Mouse (Mus musculus) neural tube, embryonic 12.5 days (tissue): ENCODE results near the gene Mrvi1. TPM values are rescaled to one million over a fixed set of nuclear protein-coding genes. Genes with fewer than 3 reads are reported as not detected.

Experiments
- ATAC-seq: fragments of 200-750 bp; cut with Nextera tagmentation; 2 replicates; pipeline ENCODE4 v1.8.0; 2017; ENCODE audit warnings: low read depth, mild to moderate bottlenecking, moderate TSS enrichment, moderate library complexity; ENCODE audit not compliant: low FRiP score
- H3K27ac ChIP-seq: fragments of 300-500 bp; sonication (generic); 2 replicates; pipeline ENCODE4 v1.5.1; 2016
- H3K27me3 ChIP-seq: fragments of 300-500 bp; sonication (generic); replicated peaks from 2 replicates; pipeline ENCODE4 v1.6.1; 2016; ENCODE audit warnings: mild to moderate bottlenecking
- H3K36me3 ChIP-seq: fragments of 300-500 bp; sonication (generic); 2 replicates; pipeline ENCODE4 v1.6.1; 2016; ENCODE audit warnings: mild to moderate bottlenecking
- H3K4me1 ChIP-seq: fragments of 300-500 bp; sonication (generic); 2 replicates; pipeline ENCODE4 v1.6.1; 2016
- H3K4me2 ChIP-seq: fragments of 300-500 bp; sonication (generic); replicated peaks from 2 replicates; pipeline ENCODE4 v1.6.1; 2016; ENCODE audit warnings: mild to moderate bottlenecking
- H3K4me3 ChIP-seq: fragments of 300-500 bp; sonication (generic); 2 replicates; pipeline ENCODE4 v1.5.1; 2016
- H3K9ac ChIP-seq: fragments of 300-500 bp; sonication (generic); 2 replicates; pipeline ENCODE4 v1.6.1; 2016; ENCODE audit warnings: mild to moderate bottlenecking
- H3K9me3 ChIP-seq: fragments of 300-500 bp; sonication (generic); 2 replicates; pipeline ENCODE4 v1.6.1; 2016; ENCODE audit warnings: mild to moderate bottlenecking
- WGBS: fragments of 180-500 bp; shearing (Covaris S2); methylation state at CpG from one replicate; pipeline ENCODE4 v1.1.7; 2016; 5-methylcytosine and 5-hydroxymethylcytosine counted together
- polyA plus RNA-seq: library from polyadenylated mRNA; unstranded; fragments of >200 nt; fragmentation: Nextera tagmentation; extraction: Ambion mirVana; gene quantifications from 2 replicates; pipeline ENCODE4 v1.2.1, GENCODE M21; 2016

Gene Mrvi1
- polyA plus RNA-seq, 1 experiment from 2014 or later, result 3.1 TPM

DNA sequence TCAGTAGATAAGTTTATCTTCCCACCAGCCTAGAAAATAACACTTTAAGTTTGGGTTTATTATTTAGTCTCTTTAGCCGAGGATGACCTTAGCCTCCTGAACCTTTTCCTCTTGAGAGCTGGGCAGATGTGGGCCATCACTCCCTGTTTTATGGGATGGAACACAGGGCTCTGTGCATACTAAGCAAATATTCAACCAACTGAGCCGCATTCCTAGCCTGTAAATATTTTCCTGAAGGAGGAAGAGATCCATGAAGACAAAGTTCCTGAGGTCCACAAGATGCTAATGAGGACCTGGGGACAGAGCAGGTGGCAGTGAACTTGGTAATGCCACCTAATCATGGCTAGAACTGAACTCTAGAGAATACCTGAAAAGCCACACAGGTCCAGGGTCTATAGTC, 9.5 kb downstream of the Mrvi1 start:
- Histone ChIP-seq H3K27ac (no peak overlapping the region), H3K4me3 (no peak overlapping the region), H3K27me3 (no peaks in the 10 kb centered on the region), H3K9me3 (no peaks in the 10 kb centered on the region), H3K4me2 (no peak overlapping the region), H3K36me3 (no peaks in the 10 kb centered on the region), H3K9ac (no peak overlapping the region), H3K4me1 (no peaks in the 10 kb centered on the region)
- WGBS, result 83% methylated on average over 2 of the region's 2 CpGs
- ATAC-seq, result no peak

DNA sequence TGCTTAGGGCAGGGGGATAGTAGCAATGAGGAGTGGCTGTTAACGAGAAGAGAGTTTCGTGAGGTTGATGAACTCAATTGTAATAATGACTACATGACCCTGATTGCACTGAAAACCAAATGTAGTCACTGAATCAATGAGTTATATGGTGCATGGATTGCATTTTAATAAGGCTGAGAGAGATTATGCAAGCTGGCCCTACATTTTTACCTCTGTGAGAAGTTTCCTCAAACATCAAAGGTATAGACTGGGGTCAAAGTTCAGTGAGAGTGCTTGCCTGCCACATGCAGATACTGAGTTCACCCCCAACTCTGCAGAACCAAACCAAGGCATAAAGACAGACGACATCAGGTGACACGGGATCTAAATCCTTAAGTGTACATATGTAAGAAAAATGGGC, 14.9 kb downstream of the Mrvi1 start:
- H3K27me3 ChIP-seq, result no peaks in the 10 kb centered on the region
- H3K9me3 ChIP-seq, result no peaks in the 10 kb centered on the region
- no peak for ATAC-seq
- WGBS, result 87% methylated on average over 4 of the region's 4 CpGs
- no peaks in the 10 kb centered on the region for H3K4me1 ChIP-seq
- H3K36me3 ChIP-seq, result no peaks in the 10 kb centered on the region
- H3K27ac ChIP-seq, result no peak overlapping the region
- H3K9ac ChIP-seq, result no peak overlapping the region
- H3K4me2 ChIP-seq, result no peak overlapping the region
- no peak overlapping the region for H3K4me3 ChIP-seq

DNA sequence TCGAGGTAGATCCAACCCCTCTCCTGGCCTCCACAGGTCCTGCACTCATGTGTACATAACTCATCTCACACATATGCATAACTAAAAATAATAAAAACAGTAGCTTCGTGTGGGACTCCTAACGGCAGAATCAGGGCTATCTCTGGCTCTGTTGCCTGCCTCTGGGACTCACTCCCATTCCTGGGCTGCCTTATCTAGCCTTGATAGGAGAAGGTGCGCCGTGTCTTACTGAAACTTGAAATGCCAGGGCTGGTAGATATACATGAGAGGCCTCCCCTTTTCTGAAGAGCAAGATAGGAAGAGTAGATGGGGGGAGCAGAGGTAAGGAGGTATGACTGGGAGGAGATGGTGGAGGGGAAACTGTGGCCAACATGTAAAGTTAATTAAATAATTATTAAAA, 15.4 kb downstream of the Mrvi1 start:
- H3K27ac ChIP-seq, result no peak overlapping the region
- no peak overlapping the region for H3K4me3 ChIP-seq
- no peaks in the 10 kb centered on the region for H3K9me3 ChIP-seq
- no peaks in the 10 kb centered on the region for H3K27me3 ChIP-seq
- H3K4me1 ChIP-seq, result no peaks in the 10 kb centered on the region
- no peak for ATAC-seq
- no peaks in the 10 kb centered on the region for H3K36me3 ChIP-seq
- H3K4me2 ChIP-seq, result no peak overlapping the region
- no peak overlapping the region for H3K9ac ChIP-seq
- WGBS, result 89% methylated on average over 5 of the region's 5 CpGs

DNA sequence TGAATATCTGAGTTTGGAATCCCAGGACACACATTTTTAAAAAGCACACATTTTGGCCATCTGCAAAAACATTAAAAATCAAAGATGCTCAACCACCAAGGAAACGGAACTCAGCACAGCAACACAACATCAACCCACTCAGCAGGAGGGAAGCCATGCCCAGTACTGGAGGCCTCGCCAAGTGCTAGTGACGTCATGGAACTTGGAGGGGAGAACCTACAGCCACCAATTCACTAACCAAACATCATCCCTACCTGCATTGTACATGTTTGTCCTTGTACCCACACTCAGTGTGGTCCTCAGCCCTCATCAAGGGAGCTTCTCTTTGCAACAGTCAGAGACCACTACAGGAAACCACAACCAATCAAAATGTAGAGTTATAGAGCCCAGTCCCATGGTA, 16.9 kb downstream of the Mrvi1 start:
- no peaks in the 10 kb centered on the region for H3K4me1 ChIP-seq
- WGBS, result 78% methylated on average over 3 of the region's 3 CpGs
- no peak overlapping the region for H3K9ac ChIP-seq
- H3K9me3 ChIP-seq, result no peaks in the 10 kb centered on the region
- H3K27ac ChIP-seq, result no peak overlapping the region
- no peak overlapping the region for H3K4me2 ChIP-seq
- no peaks in the 10 kb centered on the region for H3K36me3 ChIP-seq
- H3K4me3 ChIP-seq, result no peak overlapping the region
- ATAC-seq, result no peak
- H3K27me3 ChIP-seq, result no peaks in the 10 kb centered on the region

DNA sequence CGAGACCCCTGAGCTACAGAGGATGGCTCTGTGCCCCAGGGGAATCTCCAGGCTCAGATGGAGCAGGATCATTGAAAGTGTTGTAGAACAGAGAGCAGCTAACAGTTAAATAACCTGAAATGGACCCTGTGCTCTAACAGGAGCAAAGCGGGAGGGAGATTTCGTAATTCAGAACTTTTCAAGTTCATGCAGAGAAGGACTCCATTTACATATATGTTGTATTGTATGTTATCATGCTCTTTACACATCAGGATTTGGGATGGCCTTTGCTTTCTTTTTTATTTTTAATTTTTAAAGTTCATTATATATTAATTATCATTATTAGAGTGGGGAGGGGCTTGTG, 18.6 kb downstream of the Mrvi1 start:
- Histone ChIP-seq H3K4me3 (no peak overlapping the region), H3K36me3 (no peaks in the 10 kb centered on the region), H3K4me1 (no peaks in the 10 kb centered on the region), H3K9ac (no peak overlapping the region), H3K9me3 (no peaks in the 10 kb centered on the region), H3K27me3 (no peaks in the 10 kb centered on the region), H3K27ac (no peak overlapping the region), H3K4me2 (no peak overlapping the region)
- ATAC-seq, result no peak
- WGBS, result 76% methylated on average over 3 of the region's 3 CpGs

DNA sequence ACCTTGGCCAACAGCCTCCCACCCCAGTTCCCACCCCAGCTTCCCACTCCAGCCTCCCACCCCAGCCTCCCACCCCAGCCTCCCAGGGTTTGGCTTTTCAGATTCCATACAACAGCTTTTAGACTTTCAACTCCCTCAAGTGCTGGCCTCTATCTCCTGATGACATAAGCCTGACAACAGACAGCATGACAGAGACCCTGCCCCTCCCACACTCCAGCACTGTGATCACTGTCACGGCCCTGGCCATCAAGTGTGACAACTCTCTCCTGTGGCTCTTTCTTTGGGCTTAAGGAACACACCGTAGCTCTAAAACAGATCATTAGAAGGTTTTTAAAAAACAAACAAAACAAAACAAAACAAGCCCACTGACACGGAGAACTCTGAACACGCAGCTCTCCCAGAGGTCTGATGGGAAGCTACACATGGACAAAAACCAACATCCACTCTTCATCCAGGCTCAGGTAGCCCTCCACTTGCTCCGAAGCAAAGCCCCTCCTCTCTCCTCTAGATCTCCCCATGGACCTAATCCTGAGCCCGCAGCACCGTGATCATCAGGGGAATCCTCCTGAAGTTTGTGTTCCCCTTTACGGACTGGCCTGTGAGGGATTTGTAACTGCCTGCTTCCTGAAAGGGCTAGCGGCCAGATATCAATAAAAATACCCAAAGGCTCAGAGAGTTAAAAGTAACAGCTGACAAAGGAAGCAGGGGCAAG, 19.2 kb downstream of the Mrvi1 start:
- no peak for ATAC-seq
- Histone ChIP-seq H3K27ac (no peak overlapping the region), H3K9ac (no peak overlapping the region), H3K36me3 (no peaks in the 10 kb centered on the region), H3K4me3 (no peak overlapping the region), H3K4me2 (no peak overlapping the region), H3K4me1 (no peaks in the 10 kb centered on the region), H3K27me3 (no peaks in the 10 kb centered on the region), H3K9me3 (no peaks in the 10 kb centered on the region)
- 70% methylated on average over 9 of the region's 9 CpGs for WGBS

DNA sequence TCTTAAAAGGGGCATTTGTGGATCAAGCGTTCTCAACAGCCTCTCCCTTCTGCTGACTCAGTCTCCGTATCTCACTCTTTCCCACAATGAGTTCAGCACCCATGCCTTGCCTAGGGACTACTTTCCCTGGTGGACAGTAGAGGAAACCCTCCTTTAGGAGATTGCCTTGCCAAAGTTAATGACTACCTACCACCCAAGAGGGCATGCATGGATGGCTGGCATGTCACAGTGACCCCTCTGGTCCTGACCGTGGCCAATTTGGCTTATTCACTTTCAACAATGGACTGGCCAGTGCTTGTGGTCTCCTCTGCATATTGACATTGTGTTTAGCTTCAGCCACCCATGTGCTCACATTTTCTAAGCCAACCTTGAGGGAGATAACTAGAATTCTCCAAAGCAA, 19.8 kb downstream of the Mrvi1 start:
- no peak overlapping the region for H3K9ac ChIP-seq
- H3K36me3 ChIP-seq, result no peaks in the 10 kb centered on the region
- WGBS, result 85% methylated on average over 3 of the region's 3 CpGs
- H3K27me3 ChIP-seq, result no peaks in the 10 kb centered on the region
- no peak overlapping the region for H3K4me3 ChIP-seq
- H3K27ac ChIP-seq, result no peak overlapping the region
- no peaks in the 10 kb centered on the region for H3K9me3 ChIP-seq
- no peaks in the 10 kb centered on the region for H3K4me1 ChIP-seq
- ATAC-seq, result no peak
- no peak overlapping the region for H3K4me2 ChIP-seq

DNA sequence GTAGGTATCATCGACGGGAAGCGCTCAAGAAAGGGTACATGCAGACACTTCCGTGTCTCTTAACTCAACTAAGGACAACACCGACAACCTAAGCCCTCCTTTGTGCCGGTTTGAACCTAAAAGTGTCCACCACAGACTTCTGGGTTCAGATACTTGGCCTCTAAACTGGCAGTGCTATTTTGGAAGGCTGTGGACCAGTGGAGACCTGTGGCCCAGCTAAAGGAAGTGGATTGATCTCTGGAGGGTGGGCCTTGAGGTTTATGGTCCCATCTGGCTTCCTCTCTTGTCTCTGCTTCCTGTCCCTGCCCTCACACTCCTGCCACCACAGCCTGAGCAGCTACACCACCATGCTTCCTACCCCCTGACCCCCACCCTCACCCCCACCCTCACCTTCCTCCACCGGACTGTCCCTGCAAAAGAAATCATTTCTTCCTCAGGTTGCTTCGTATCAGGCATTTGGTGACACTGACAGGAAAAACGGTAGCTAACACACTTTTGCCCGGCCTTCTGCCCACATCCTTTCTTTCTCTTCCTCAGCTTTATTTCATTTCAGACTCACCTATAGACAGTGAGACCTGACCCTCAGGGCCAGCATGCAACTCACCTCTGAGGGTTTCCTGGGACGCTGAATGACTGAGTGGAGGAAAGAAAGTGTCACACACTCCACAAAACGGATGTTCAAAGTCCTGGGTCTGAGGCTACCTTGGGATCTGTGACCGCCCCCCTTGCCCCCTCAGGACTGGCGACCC, 25.7 kb downstream of the Mrvi1 start:
- H3K9me3 ChIP-seq, result no peaks in the 10 kb centered on the region
- 89% methylated on average over 14 of the region's 14 CpGs for WGBS

DNA sequence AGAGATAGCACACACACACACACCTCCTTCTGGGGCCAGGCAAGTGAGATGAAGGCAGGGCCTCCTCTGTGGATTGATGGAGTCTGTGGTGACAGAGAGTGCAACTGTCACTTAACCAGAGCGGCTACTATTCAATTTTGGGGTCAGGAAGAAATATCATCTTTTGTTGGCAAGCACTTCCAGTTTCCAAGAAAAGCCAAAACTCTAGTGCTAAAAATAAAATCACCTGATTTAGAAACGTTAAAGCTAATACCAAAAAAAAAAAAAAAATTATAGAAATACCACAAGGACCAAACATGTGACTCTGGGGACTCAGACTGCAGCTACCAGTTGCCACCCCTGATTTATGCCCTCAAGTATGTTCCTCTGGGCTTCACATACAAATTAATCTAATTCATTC, 26.7 kb downstream of the Mrvi1 start:
- no peak overlapping the region for H3K4me3 ChIP-seq
- H3K4me2 ChIP-seq, result no peak overlapping the region
- H3K9ac ChIP-seq, result no peak overlapping the region
- H3K36me3 ChIP-seq, result no peaks in the 10 kb centered on the region
- H3K27me3 ChIP-seq, result no peaks in the 10 kb centered on the region
- no peak for ATAC-seq
- 75% methylated on average over 2 of the region's 2 CpGs for WGBS
- H3K9me3 ChIP-seq, result no peaks in the 10 kb centered on the region
- no peak overlapping the region for H3K27ac ChIP-seq
- H3K4me1 ChIP-seq, result no peaks in the 10 kb centered on the region

More for the DNA sequence above, 25.7 kb downstream of the Mrvi1 start:
- H3K27ac ChIP-seq, result no peak overlapping the region
- no peaks in the 10 kb centered on the region for H3K4me1 ChIP-seq
- no peaks in the 10 kb centered on the region for H3K36me3 ChIP-seq
- no peak overlapping the region for H3K4me3 ChIP-seq
- H3K4me2 ChIP-seq, result no peak overlapping the region
- ATAC-seq, result no peak
- no peaks in the 10 kb centered on the region for H3K27me3 ChIP-seq
- H3K9ac ChIP-seq, result no peak overlapping the region

DNA sequence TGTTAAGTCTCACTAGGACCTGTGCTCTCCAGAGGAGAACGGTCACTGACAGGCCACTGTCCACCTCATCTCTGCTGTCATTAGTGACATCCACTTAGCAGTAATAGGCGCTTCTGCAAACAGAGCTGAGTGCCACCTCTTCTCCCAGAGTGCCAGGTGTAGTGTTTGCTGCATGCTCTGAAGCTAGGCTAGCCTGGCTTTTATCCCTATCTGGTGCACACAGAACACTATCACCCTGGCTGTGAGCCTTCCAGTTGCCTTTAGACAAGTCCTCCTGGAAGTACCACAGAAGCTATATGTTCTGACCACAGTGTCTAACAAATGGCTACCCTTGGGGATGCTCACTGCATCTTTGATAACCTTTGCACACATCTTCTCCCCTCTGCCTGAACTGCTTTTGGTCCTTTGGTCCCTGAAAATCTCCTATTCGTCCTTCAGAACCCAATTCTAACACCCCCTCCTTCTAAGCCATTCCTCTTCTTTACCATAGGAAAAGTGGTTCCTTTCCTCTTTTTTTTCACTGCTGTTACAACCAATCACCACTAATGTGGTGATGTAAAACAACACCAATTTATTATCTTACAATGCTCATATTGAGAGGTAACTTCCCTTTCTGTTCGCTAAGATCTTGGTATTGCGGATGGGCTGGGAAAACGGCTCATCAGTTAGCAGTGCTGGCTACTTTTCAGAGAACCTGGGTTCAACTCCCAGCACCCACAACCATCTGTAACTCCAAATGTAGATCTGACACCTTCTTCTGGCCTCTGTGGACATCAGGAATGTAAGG, 28.0 kb downstream of the Mrvi1 start:
- Histone ChIP-seq H3K4me3 (no peak overlapping the region), H3K4me2 (no peak overlapping the region), H3K9ac (no peak overlapping the region), H3K4me1 (no peaks in the 10 kb centered on the region), H3K27ac (no peak overlapping the region), H3K36me3 (no peaks in the 10 kb centered on the region), H3K9me3 (no peaks in the 10 kb centered on the region), H3K27me3 (no peaks in the 10 kb centered on the region)
- WGBS, result 87% methylated on average over 6 of the region's 6 CpGs
- ATAC-seq, result no peak

DNA sequence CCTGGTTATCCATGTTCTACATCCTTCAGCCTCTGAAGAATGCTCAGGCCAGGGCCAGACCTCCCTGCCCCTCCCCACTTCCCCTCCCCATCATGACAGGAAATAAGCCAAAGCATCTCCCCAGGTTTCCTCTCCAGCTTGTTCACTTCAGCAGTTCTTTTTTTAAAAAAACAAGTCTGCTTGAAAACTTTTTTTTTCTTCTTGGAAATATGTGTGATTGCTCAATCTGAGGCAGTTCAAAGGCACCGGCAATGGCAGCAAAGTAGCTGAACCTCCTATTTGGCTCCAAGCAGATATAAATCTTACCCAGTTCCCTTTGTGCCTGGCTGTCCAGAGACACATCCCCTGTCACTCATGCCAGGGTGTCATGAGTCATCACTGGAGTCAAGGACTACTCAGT, 29.1 kb downstream of the Mrvi1 start:
- no peak overlapping the region for H3K27ac ChIP-seq
- H3K9me3 ChIP-seq, result no peaks in the 10 kb centered on the region
- no peaks in the 10 kb centered on the region for H3K36me3 ChIP-seq
- no peak overlapping the region for H3K4me2 ChIP-seq
- no peak overlapping the region for H3K4me3 ChIP-seq
- ATAC-seq, result no peak
- H3K27me3 ChIP-seq, result no peaks in the 10 kb centered on the region
- WGBS, result 72% methylated on average over 1 of the region's 1 CpGs
- H3K9ac ChIP-seq, result no peak overlapping the region
- H3K4me1 ChIP-seq, result no peaks in the 10 kb centered on the region

DNA sequence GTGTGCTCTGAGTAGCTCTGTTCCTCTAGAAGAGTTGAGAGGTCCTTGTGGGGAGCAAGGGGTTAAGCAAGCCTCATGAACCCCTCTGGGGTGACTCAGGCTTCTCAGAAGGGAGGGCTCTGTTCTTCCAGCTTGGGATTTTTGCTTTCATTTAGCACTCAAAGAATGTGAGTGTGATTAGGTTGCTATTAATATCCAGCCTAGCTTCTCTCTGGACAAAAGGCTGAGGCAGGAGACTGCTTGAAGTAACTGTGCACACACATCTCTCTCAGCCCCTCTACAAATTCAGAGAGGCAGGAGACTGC, 31.7 kb downstream of the Mrvi1 start:
- H3K9ac ChIP-seq, result no peak overlapping the region
- no peak overlapping the region for H3K4me3 ChIP-seq
- H3K36me3 ChIP-seq, result no peaks in the 10 kb centered on the region
- no peaks in the 10 kb centered on the region for H3K27me3 ChIP-seq
- no peak overlapping the region for H3K4me2 ChIP-seq
- H3K27ac ChIP-seq, result no peak overlapping the region
- no peaks in the 10 kb centered on the region for H3K4me1 ChIP-seq
- ATAC-seq, result no peak
- H3K9me3 ChIP-seq, result no peaks in the 10 kb centered on the region
